Mouse (Mus musculus) liver, embryonic 14.5 days (tissue): Measurements from ENCODE around the gene Ahsg.

Source experiments
- CTCF ChIP-seq: IDR thresholded peaks from 2 replicates; pipeline ENCODE4 v1.5.1; 2016; ENCODE audit warnings: antibody characterized with exemption, low read depth, control low read depth
- EP300 ChIP-seq: IDR thresholded peaks from 2 replicates; pipeline ENCODE4 v1.6.1; 2016; ENCODE audit warnings: antibody characterized with exemption, low read depth

DNA sequence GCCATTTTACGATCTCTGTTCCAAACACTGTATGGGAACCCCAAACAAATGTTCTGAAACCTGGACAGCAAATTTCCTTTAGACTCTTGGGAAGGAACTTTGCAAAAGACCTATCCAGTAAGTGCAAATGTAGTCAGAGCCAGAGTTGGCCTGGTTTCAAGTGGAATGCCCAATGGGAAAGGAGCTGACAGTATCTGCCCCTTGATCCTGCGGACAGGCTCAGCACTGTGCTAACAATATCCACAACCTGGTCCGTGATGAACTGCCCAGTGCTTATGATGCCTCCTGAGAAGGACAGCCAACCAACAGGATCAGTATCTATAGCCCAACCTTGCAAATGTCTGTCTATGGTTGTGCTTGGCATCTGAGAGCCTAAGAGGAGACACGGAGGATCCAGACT is 45.6 kb upstream of the Ahsg start:
- no peak for TF ChIP-seq CTCF
- TF ChIP-seq EP300, result no peak
